Mouse (Mus musculus): ENCODE measurements at regions not wholly inside any gene's neighbourhood (a gene's known extent, or its start where the extent isn't known, plus 50 kb on each side); places are given as distances from the start of the nearest gene placed in this dataset.
A peak's percentile ranks its signal among the peaks of the same experiment; 100 is the strongest.

GRCm38 (mm10) chrX:61119499-61119898 is 65.9 kb downstream of the Cdr1 start:
- Histone ChIP-seq H3K4me2 (replicated peaks; ENCODE audit: low read depth) (no peak overlapping the region), H3K27ac (replicated peaks) (no peak overlapping the region), H3K36me3 (ENCODE audit: control insufficient read depth, insufficient read depth, low read length) (no peaks in the 10 kb centered on the region), H3K27me3 (ENCODE audit: control insufficient read depth, insufficient read depth, low read length) (no peaks in the 10 kb centered on the region), H3K9ac (ENCODE audit: low read length) (no peak overlapping the region), H3K4me3 (ENCODE audit: low read depth, low read length) (no peak overlapping the region), H3K4me1 (replicated peaks; ENCODE audit: control insufficient read depth, insufficient read depth) (no peaks in the 10 kb centered on the region), H3K9me3 (ENCODE audit: control insufficient read depth, low read length) (no peaks in the 10 kb centered on the region)
- no peak for DNase-seq (ENCODE audit: low spot score)
- no peak for ATAC-seq (ENCODE audit: low FRiP score, low TSS enrichment)
- TF ChIP-seq EP300 (optimal IDR thresholded peaks at IDR 0.05) (no peak), CTCF (IDR thresholded peaks at IDR 0.05; ENCODE audit: low read depth) (no peak)
- 24% methylated on average over 6 of the region's 6 CpGs for WGBS

GRCm38 (mm10) chrX:61117368-61117767 is 68.0 kb downstream of the Cdr1 start:
- WGBS = 80% methylated on average over 4 of the region's 4 CpGs
- no peak for TF ChIP-seq CTCF (IDR thresholded peaks at IDR 0.05; ENCODE audit: low read depth)
- TF ChIP-seq EP300 (optimal IDR thresholded peaks at IDR 0.05) = no peak
- H3K9ac ChIP-seq (ENCODE audit: low read length) = no peak overlapping the region
- H3K4me1 ChIP-seq (replicated peaks; ENCODE audit: control insufficient read depth, insufficient read depth) = no peaks in the 10 kb centered on the region
- H3K4me2 ChIP-seq (replicated peaks; ENCODE audit: low read depth) = no peak overlapping the region
- DNase-seq (ENCODE audit: low spot score) (no peak), ATAC-seq (ENCODE audit: low FRiP score, low TSS enrichment) (no peak)
- no peak overlapping the region for H3K4me3 ChIP-seq (ENCODE audit: low read depth, low read length)
- H3K27me3 ChIP-seq (ENCODE audit: control insufficient read depth, insufficient read depth, low read length) = no peaks in the 10 kb centered on the region
- H3K27ac ChIP-seq (replicated peaks) = no peak overlapping the region
- no peaks in the 10 kb centered on the region for H3K9me3 ChIP-seq (ENCODE audit: control insufficient read depth, low read length)
- no peaks in the 10 kb centered on the region for H3K36me3 ChIP-seq (ENCODE audit: control insufficient read depth, insufficient read depth, low read length)

DNA sequence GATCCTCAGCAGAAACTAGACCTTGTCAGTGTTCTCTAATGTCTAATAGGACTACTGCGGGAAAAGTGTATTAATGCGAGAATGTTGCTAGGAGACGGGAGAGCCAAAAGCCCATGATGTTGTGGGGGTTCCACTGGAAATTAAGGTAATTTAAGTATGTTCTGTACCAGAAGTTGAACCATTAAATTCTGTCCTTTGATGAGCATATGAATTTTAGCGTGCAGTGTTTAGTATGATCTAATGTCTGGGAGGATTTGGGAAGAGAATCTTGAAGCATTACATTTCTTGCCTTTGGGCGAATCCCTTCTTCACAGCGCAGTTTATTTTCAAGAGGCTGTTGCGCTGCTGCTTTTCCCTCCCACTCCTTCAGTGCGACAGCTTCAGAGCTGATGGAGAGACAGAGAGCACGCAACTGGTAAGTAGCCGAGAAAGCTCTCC is 69.3 kb downstream of the Cdr1 start:
- TF ChIP-seq EP300 (optimal IDR thresholded peaks at IDR 0.05) (no peak), CTCF (IDR thresholded peaks at IDR 0.05; ENCODE audit: low read depth) (no peak)
- Histone ChIP-seq H3K9me3 (ENCODE audit: control insufficient read depth, low read length) (no peaks in the 10 kb centered on the region), H3K36me3 (ENCODE audit: control insufficient read depth, insufficient read depth, low read length) (no peaks in the 10 kb centered on the region), H3K4me1 (replicated peaks; ENCODE audit: control insufficient read depth, insufficient read depth) (no peaks in the 10 kb centered on the region), H3K27ac (replicated peaks) (no peak overlapping the region), H3K4me2 (replicated peaks; ENCODE audit: low read depth) (0 out of 2 replicates have a peak overlapping the region, but pooled peaks have one; percentile 5), H3K4me3 (ENCODE audit: low read depth, low read length) (peak overlapping the region; percentile 1; the same call in 1 of the 2 replicates), H3K27me3 (ENCODE audit: control insufficient read depth, insufficient read depth, low read length) (no peaks in the 10 kb centered on the region), H3K9ac (ENCODE audit: low read length) (no peak overlapping the region)
- no peak for DNase-seq (ENCODE audit: low spot score)
- WGBS = 24% methylated on average over 10 of the region's 10 CpGs
- ATAC-seq (ENCODE audit: low FRiP score, low TSS enrichment) = no peak

Measured in stomach, postnatal 0 days (tissue).